Mouse (Mus musculus) heart, postnatal 0 days (tissue): Measurements from ENCODE around the gene Tardbp. TPM values are rescaled to one million over a fixed set of nuclear protein-coding genes. Genes with fewer than 3 reads are reported as not detected.

Source experiments
- ATAC-seq: fragments of 200-750 bp; cut with Nextera tagmentation; 2 replicates; pipeline ENCODE4 v1.8.0; 2017; ENCODE audit warnings: low read depth, moderate number of reproducible peaks, moderate library complexity; ENCODE audit not compliant: insufficient read depth
- DNase-seq: peaks from one replicate; pipeline ENCODE4 v3.0.0-alpha.2; 2016; ENCODE audit warnings: low spot score
- H3K27ac ChIP-seq: fragments of 300-500 bp; sonication (generic); 2 replicates; pipeline ENCODE4 v1.5.1; 2014; ENCODE audit warnings: low read depth, mild to moderate bottlenecking
- H3K27me3 ChIP-seq: fragments of 300-500 bp; sonication (generic); 2 replicates; pipeline ENCODE4 v1.6.1; 2014; ENCODE audit warnings: low read length, mixed read lengths; ENCODE audit not compliant: control insufficient read depth, insufficient read depth
- H3K36me3 ChIP-seq: fragments of 300-500 bp; sonication (generic); replicated peaks from 2 replicates; pipeline ENCODE4 v1.6.1; 2014; ENCODE audit warnings: low read length, mixed read lengths; ENCODE audit not compliant: control insufficient read depth, insufficient read depth
- H3K4me1 ChIP-seq: fragments of 300-500 bp; sonication (generic); 2 replicates; pipeline ENCODE4 v1.6.1; 2014; ENCODE audit warnings: antibody characterized with exemption; ENCODE audit not compliant: control insufficient read depth, insufficient read depth
- H3K4me2 ChIP-seq: fragments of 300-500 bp; sonication (generic); 2 replicates; pipeline ENCODE4 v1.6.1; 2014; ENCODE audit warnings: low read depth, mild to moderate bottlenecking, low read length, moderate library complexity
- H3K4me3 ChIP-seq: fragments of 300-500 bp; sonication (generic); 2 replicates; pipeline ENCODE4 v1.5.1; 2014; ENCODE audit warnings: low read depth, low read length
- H3K9ac ChIP-seq: fragments of 300-500 bp; sonication (generic); replicated peaks from 2 replicates; pipeline ENCODE4 v1.6.1; 2014; ENCODE audit warnings: low read depth, low read length, mixed read lengths
- H3K9me3 ChIP-seq: fragments of 300-500 bp; sonication (generic); replicated peaks from 2 replicates; pipeline ENCODE4 v1.6.1; 2016; ENCODE audit warnings: low read length; ENCODE audit not compliant: control insufficient read depth
- CTCF ChIP-seq: IDR thresholded peaks from 2 replicates; pipeline ENCODE4 v1.5.1; 2016; ENCODE audit warnings: antibody characterized with exemption, control low read depth, low read depth
- EP300 ChIP-seq: IDR thresholded peaks from 2 replicates; pipeline ENCODE4 v1.6.1; 2016; ENCODE audit warnings: antibody characterized with exemption, low read depth
- WGBS: fragments of 180-500 bp; shearing (Covaris S2); extraction: QIAGEN DNeasy Blood & Tissue Kit; methylation state at CpG from one replicate; pipeline ENCODE4 v1.1.7; 2014; 5-methylcytosine and 5-hydroxymethylcytosine counted together
- polyA plus RNA-seq: library from polyadenylated mRNA; unstranded; fragments of >200 nt; fragmentation: Nextera tagmentation; extraction: Ambion mirVana; gene quantifications from 2 replicates; pipeline ENCODE4 v1.2.1, GENCODE M21; 2015
- total RNA-seq: library from RNA; depleted of rRNA; stranded (reverse); fragments of >200 nt; gene quantifications from 2 replicates; pipeline ENCODE4 v1.2.3, GENCODE M21; 2014; ENCODE audit warnings: low replicate concordance

Tardbp gene
- total and polyA plus RNA-seq, 2 experiments from 2014 or later: 89.9 to 93.5 TPM

DNA sequence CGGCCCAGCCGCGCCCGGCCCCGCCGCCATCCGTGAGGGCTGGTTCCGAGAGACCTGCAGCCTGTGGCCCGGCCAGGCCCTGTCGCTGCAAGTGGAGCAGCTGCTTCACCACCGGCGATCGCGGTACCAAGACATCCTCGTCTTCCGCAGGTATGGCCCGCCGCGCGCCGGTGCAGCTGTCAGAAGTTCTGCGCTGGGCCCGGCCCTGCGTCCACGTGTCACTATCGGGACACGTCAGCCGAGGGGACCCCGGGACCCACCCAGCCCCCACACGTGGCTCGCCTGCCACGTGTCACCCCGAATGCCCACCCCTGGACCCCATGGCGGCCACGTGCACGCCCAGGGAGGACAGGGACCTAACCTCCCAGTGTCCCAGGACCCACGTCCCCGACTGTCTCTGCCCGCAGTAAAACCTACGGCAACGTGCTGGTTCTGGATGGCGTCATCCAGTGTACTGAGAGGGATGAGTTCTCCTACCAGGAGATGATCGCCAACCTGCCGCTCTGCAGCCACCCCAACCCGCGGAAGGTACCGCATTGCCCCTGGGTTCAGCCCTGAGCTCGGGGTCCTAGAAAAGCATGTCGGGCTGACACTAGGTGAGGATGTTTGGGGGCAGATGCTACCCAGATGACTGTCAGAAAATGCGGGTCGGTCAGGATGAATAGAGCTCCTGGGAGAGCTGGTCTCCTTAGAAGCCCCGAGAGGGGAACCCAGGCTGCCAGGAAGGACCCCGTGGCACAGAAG is 35.0 kb downstream of the Tardbp start:
- H3K27me3 ChIP-seq: no peaks in the 10 kb centered on the region
- H3K27ac ChIP-seq: peak overlapping the region; percentile 61
- TF ChIP-seq EP300 (no peak), CTCF (no peak)
- WGBS: under 1% methylated on average over 47 of the region's 53 CpGs
- ATAC-seq (peak; percentile 36), DNase-seq (no peak)
- peaks cover 31% of the 10 kb centered on the region for H3K36me3 ChIP-seq
- peak overlapping the region; percentile 98 for H3K4me2 ChIP-seq
- peak overlapping the region; percentile 78 for H3K9ac ChIP-seq
- peaks cover 9% of the 10 kb centered on the region; the same call in 1 of the 2 replicates for H3K4me1 ChIP-seq
- no peaks in the 10 kb centered on the region for H3K9me3 ChIP-seq
- H3K4me3 ChIP-seq: peak overlapping the region; percentile 95

DNA sequence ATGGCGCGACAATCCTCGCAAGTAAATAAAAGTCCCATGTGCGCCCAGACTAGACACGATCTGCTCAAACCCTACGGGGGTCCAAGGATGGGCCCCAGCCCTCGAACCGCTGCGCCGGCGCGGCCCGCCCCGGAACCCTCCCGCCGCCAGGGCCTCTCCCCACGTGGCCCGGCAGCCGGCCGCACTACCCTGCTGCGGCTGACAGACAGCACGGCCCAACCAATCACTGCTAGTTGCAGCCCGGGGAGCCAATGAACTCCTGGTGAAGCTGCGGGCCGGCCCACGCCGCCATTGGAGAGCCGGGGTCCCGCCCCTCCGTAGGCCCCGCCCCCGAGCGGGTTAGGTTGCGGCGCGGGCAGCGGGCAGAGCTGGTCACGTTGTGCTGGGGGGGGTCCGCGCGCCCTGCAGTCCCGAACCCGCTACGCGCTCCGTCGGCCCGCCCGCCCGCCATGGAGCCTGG is 35.6 kb downstream of the Tardbp start, which contains the start of gene Srm:
Gene Srm, plus strand, starts transcription at position 333 of the 460 bp plus-strand sequence.
- peak within 1 kb of the TSS; percentile 98 for H3K4me2 ChIP-seq
- peak within 1 kb of the TSS; percentile 95 for H3K4me3 ChIP-seq
- H3K27ac ChIP-seq: peak within 1 kb of the TSS; percentile 64
- DNase-seq (peak; percentile 98), ATAC-seq (peak; percentile 99)
- H3K4me1 ChIP-seq: peaks cover 9% of the 10 kb centered on the region; the same call in 1 of the 2 replicates
- no peaks in the 10 kb centered on the region for H3K27me3 ChIP-seq
- WGBS: under 1% methylated on average over 39 of the region's 50 CpGs
- peaks cover 25% of the 10 kb centered on the region for H3K36me3 ChIP-seq
- no peaks in the 10 kb centered on the region for H3K9me3 ChIP-seq
- TF ChIP-seq EP300: peak; percentile 76; the same call in 1 of the 2 replicates
- no peak for TF ChIP-seq CTCF
- peak within 1 kb of the TSS; percentile 78 for H3K9ac ChIP-seq

DNA sequence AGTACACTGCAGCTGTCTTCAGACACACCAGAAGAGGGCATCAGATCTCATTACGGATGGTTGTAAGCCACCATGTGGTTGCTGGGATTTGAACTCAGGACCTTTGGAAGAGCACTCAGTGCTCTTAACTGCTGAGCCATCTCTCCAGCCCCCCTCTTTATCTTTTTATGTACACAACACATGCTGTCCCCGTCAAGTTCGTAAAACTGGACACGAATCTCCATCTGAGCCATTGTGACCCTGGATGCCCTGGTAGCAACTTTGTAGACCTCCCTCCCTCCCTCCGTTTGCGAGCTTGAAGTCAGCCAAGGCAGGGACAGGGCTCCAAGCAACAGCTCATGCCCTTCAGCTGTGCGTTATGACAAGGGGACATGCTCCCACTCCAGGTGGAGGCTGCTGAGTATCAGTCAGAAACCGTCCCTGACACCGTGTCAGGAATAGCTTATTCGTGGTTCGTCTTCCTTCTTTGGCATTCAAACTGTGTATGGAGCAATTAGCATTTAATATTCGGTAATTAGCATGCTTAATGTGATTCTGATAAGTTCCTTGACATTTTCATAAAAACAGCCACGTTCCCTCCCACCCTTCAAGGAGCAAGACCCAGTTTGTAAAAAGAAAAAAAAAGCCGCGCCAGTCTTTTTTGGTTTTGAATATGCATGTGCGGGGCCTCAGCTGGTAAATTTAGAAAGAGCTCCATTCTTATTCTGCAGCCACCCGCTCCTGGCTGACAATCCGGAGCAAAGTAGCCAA is 36.2 kb downstream of the Tardbp start:
- Histone ChIP-seq H3K4me2 (peak overlapping the region; percentile 98), H3K27ac (peak overlapping the region; percentile 64), H3K36me3 (peaks cover 18% of the 10 kb centered on the region), H3K9me3 (no peaks in the 10 kb centered on the region), H3K4me1 (peaks cover 9% of the 10 kb centered on the region; the same call in 1 of the 2 replicates), H3K4me3 (peak overlapping the region; percentile 95), H3K27me3 (no peaks in the 10 kb centered on the region), H3K9ac (peak overlapping the region; percentile 24; the same call in 1 of the 2 replicates)
- TF ChIP-seq EP300 (no peak), CTCF (no peak)
- WGBS: 5% methylated on average over 18 of the region's 18 CpGs
- DNase-seq (no peak), ATAC-seq (peak; percentile 10; the same call in 1 of the 2 replicates)

DNA sequence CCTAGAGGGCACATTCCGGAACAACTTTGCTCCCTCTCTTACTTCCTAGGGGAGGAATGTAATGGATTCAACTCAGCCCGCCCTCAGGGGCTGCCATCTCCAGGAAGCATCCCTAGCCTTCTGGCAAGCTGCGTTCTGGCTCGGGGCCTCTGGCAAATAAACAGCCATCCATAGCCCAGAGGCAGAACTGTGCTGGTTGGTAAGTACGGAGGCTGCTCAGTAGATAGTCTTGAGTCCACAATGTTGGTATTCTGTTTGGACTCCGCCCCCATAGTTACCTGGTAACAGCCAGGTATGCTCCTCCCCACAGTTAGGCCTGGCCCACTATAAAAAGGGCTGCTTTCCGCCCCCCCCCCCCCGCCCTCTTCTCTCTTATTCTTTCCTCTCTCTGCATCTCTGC is 37.3 kb downstream of the Tardbp start:
- TF ChIP-seq CTCF (no peak), EP300 (no peak)
- Histone ChIP-seq H3K9ac (no peak overlapping the region), H3K4me3 (no peak overlapping the region), H3K27ac (no peak overlapping the region), H3K27me3 (no peaks in the 10 kb centered on the region), H3K9me3 (no peaks in the 10 kb centered on the region), H3K36me3 (peaks cover 8% of the 10 kb centered on the region; the same call in 1 of the 2 replicates), H3K4me2 (no peak overlapping the region), H3K4me1 (peaks cover 9% of the 10 kb centered on the region; the same call in 1 of the 2 replicates)
- ATAC-seq: no peak
- 75% methylated on average over 7 of the region's 8 CpGs for WGBS
- no peak for DNase-seq

DNA sequence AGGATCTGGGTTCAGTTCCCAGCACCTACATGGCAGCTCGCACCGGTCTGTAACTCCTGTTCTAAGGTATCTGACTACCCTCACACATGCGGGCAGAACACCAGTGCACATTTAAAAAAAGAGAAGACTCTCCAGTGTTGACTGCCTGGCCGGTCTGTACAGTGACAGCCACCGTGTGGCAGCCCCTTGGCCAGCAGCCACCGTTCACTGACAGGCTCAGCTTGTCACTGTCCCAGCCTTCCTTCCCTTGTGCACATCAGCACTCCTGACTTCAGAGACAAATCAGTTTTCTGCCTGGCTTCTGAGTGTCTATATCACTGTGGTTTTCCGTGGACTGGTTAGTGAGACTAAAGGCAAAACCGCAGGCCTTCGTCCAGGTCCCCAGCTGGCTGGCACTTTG is 38.0 kb downstream of the Tardbp start:
- WGBS: 42% methylated on average over 9 of the region's 9 CpGs
- no peaks in the 10 kb centered on the region for H3K27me3 ChIP-seq
- H3K9ac ChIP-seq: no peak overlapping the region
- no peaks in the 10 kb centered on the region for H3K9me3 ChIP-seq
- H3K4me3 ChIP-seq: no peak overlapping the region
- ATAC-seq (no peak), DNase-seq (no peak)
- no peak overlapping the region for H3K27ac ChIP-seq
- H3K36me3 ChIP-seq: 0 out of 2 replicates have a peak, but pooled peaks cover under 1% of the 10 kb centered on the region
- no peak overlapping the region for H3K4me2 ChIP-seq
- TF ChIP-seq CTCF: no peak
- TF ChIP-seq EP300: no peak
- H3K4me1 ChIP-seq: peaks cover 9% of the 10 kb centered on the region; the same call in 1 of the 2 replicates
